In genomic region chr3:120786659-120787058, GRCm38 (mm10) we compare ENCODE assay signal across 10 mouse cellular contexts.
DNase-seq lines count a peak whose midpoint lies in the region; ATAC-seq lines count a peak whose summit lies in the region.
"Had no signal": no experiment of that assay in that cellular context is flagged by ENCODE, and none has a peak within 500 bp of the region (broad histone marks: within the 10 kb centered on the region; RNA-seq: fewer than 3 reads in every experiment).

No protein-coding gene starts in this region.

- no peak overlapping the region for H3K9ac ChIP-seq in forebrain, embryonic 14.5 days (ENCODE audit: low read length)
- H3K9ac ChIP-seq in hindbrain, embryonic 16.5 days (ENCODE audit: low read depth, low read length): no peak overlapping the region

- ATAC-seq in forebrain, embryonic 14.5 days: no peak
- ATAC-seq in hindbrain, embryonic 16.5 days: no peak

- no peak overlapping the region for H3K4me2 ChIP-seq in forebrain, embryonic 14.5 days (ENCODE audit: low read length)
- no peak overlapping the region for H3K4me2 ChIP-seq in hindbrain, embryonic 16.5 days (ENCODE audit: low read length)

- DNase-seq in forebrain, embryonic 14.5 days (ENCODE audit: low spot score): peak; percentile 53
- no peak for DNase-seq in forebrain, embryonic 10.5 days (ENCODE audit: extremely low spot score, low spot score)
- DNase-seq in adrenal gland, adult 2 months: peak; percentile 57
- peak; percentile 49 to 52 for DNase-seq in heart, postnatal 10 days
- peak; percentile 9 to 16 for DNase-seq in left cerebral cortex, postnatal 10 days (ENCODE audit: extremely low spot score in 1 of 2, low spot score in 2 of 2)
- DNase-seq in embryo, embryonic 10 days (ENCODE audit: low spot score): no peak
- no peak for DNase-seq in embryo, embryonic 11 days
- DNase-seq: thymus, postnatal 4 days had no signal

- intact Hi-C loops in heart, postnatal 10 days (cut with DNase I): no loop called here
- intact Hi-C loops in left cerebral cortex, postnatal 10 days (cut with DNase I): no loop called here

- H3K4me3 ChIP-seq in forebrain, embryonic 14.5 days (ENCODE audit: low read depth, low read length): no peak overlapping the region
- no peak overlapping the region for H3K4me3 ChIP-seq in forebrain, embryonic 10.5 days
- no peak overlapping the region for H3K4me3 ChIP-seq in hindbrain, embryonic 16.5 days (ENCODE audit: low read length)

- WGBS in forebrain, embryonic 14.5 days: 85% methylated on average over 9 of the region's 9 CpGs
- WGBS in forebrain, embryonic 10.5 days: 91% methylated on average over 9 of the region's 9 CpGs
- WGBS in hindbrain, embryonic 16.5 days: 73% methylated on average over 9 of the region's 9 CpGs

- no peaks in the 10 kb centered on the region for H3K9me3 ChIP-seq in forebrain, embryonic 14.5 days (replicated peaks; ENCODE audit: control insufficient read depth, low read length)
- no peaks in the 10 kb centered on the region for H3K9me3 ChIP-seq in forebrain, embryonic 10.5 days
- H3K9me3 ChIP-seq in hindbrain, embryonic 16.5 days (ENCODE audit: control insufficient read depth, low read length): no peaks in the 10 kb centered on the region

- no peak overlapping the region for H3K27ac ChIP-seq in forebrain, embryonic 14.5 days (ENCODE audit: low read depth, low read length)
- no peak overlapping the region for H3K27ac ChIP-seq in forebrain, embryonic 10.5 days
- H3K27ac ChIP-seq in hindbrain, embryonic 16.5 days (ENCODE audit: low read depth, low read length): no peak overlapping the region

- no peaks in the 10 kb centered on the region for H3K27me3 ChIP-seq in forebrain, embryonic 14.5 days (replicated peaks; ENCODE audit: control insufficient read depth, insufficient read depth, low read length)
- H3K27me3 ChIP-seq in forebrain, embryonic 10.5 days (ENCODE audit: poor library complexity, severe bottlenecking): no peaks in the 10 kb centered on the region
- H3K27me3 ChIP-seq in hindbrain, embryonic 16.5 days (replicated peaks; ENCODE audit: control insufficient read depth, insufficient read depth, low read length): no peaks in the 10 kb centered on the region
- H3K27me3 ChIP-seq: CH12.LX had no signal

- no peaks in the 10 kb centered on the region for H3K4me1 ChIP-seq in forebrain, embryonic 14.5 days (ENCODE audit: control insufficient read depth, insufficient read depth, low read length)
- H3K4me1 ChIP-seq in forebrain, embryonic 10.5 days: no peaks in the 10 kb centered on the region
- no peaks in the 10 kb centered on the region for H3K4me1 ChIP-seq in hindbrain, embryonic 16.5 days (ENCODE audit: control insufficient read depth, insufficient read depth, low read depth, low read length)

- H3K36me3 ChIP-seq in forebrain, embryonic 14.5 days (ENCODE audit: control insufficient read depth, insufficient read depth, low read length): no peaks in the 10 kb centered on the region
- H3K36me3 ChIP-seq in forebrain, embryonic 10.5 days (replicated peaks): no peaks in the 10 kb centered on the region
- H3K36me3 ChIP-seq in hindbrain, embryonic 16.5 days (ENCODE audit: control insufficient read depth, insufficient read depth, low read length): no peaks in the 10 kb centered on the region

Comparison
In these comparisons a context has a peak if more than half of its experiments do, and no peak if none do; other contexts are left out.
1. DNase-seq: peak in forebrain, embryonic 14.5 days (single experiment), adrenal gland, adult 2 months (single experiment), heart, postnatal 10 days (2 of 2) and left cerebral cortex, postnatal 10 days (2 of 2); none in forebrain, embryonic 10.5 days (single experiment), embryo, embryonic 10 days (single experiment) and embryo, embryonic 11 days (single experiment).